Mouse (Mus musculus) small intestine, adult 2 months (tissue): ENCODE data around the gene Cnnm1.

Source experiments
- CTCF ChIP-seq: fragments of 200-500 bp; IDR thresholded peaks from 2 replicates; pipeline ENCODE4 v1.5.1; 2012; ENCODE audit warnings: low read depth, mild to moderate bottlenecking, control low read depth, inconsistent platforms, low read length, moderate library complexity, mixed read lengths; ENCODE audit not compliant: insufficient replicate concordance, insufficient read length; ENCODE audit errors: extremely low read depth
- POLR2A ChIP-seq: fragments of 200-500 bp; IDR thresholded peaks from 2 replicates; pipeline ENCODE4 v1.6.1; 2012; ENCODE audit warnings: low read depth, mild to moderate bottlenecking, control low read depth, inconsistent platforms, low read length, moderate library complexity

- no peak for TF ChIP-seq POLR2A
- TF ChIP-seq CTCF: no peak
These were observed 73.6 kb downstream of the Cnnm1 start for GRCm38 (mm10) chr19:43513874-43514273.
